Mouse (Mus musculus) C2C12 (cell line): ENCODE data around the gene Rplp0. TPM values are rescaled to one million over a fixed set of nuclear protein-coding genes. Genes with fewer than 3 reads are reported as not detected.

Source experiments
- H3K27me3 ChIP-seq: one replicate; pipeline ENCODE4 v1.6.1; 2011; ENCODE audit not compliant: control insufficient read depth, insufficient read depth, insufficient read length
- H3K36me3 ChIP-seq: one replicate; pipeline ENCODE4 v1.6.1; 2011; ENCODE audit not compliant: control insufficient read depth, insufficient read depth
- H3K4me3 ChIP-seq: one replicate; pipeline ENCODE4 v1.5.1; 2011; ENCODE audit warnings: mild to moderate bottlenecking, control low read depth; ENCODE audit not compliant: poor library complexity, insufficient read depth, severe bottlenecking
- H3K79me2 ChIP-seq: one replicate; pipeline ENCODE4 v1.6.1; 2011; ENCODE audit not compliant: control insufficient read depth, insufficient read depth
- H3K79me3 ChIP-seq: one replicate; pipeline ENCODE4 v1.6.1; 2011; ENCODE audit warnings: low read depth, control low read depth
- H3ac ChIP-seq: one replicate; pipeline ENCODE3; 2011; ENCODE audit warnings: low read depth; ENCODE audit not compliant: control insufficient read depth, insufficient read length
- CEBPB ChIP-seq: IDR thresholded peaks from one replicate; pipeline ENCODE4 v1.6.1; 2011; ENCODE audit warnings: low read depth, mild to moderate bottlenecking, control low read depth, moderate library complexity
- CTCF ChIP-seq: IDR thresholded peaks from one replicate; pipeline ENCODE4 v1.5.1; 2011; ENCODE audit not compliant: control insufficient read depth, insufficient read depth, insufficient read length
- FOSL1 ChIP-seq: IDR thresholded peaks from one replicate; pipeline ENCODE4 v1.8.0; 2011; ENCODE audit warnings: mild to moderate bottlenecking, low read length; ENCODE audit not compliant: poor library complexity, insufficient read depth, severe bottlenecking
- MAX ChIP-seq: IDR thresholded peaks from one replicate; pipeline ENCODE4 v1.6.1; 2011; ENCODE audit warnings: mild to moderate bottlenecking, control low read depth
- MYOD1 ChIP-seq: IDR thresholded peaks from one replicate; pipeline ENCODE4 v1.6.1; 2011; ENCODE audit warnings: low read depth; ENCODE audit not compliant: control insufficient read depth, insufficient read length
- MYOG ChIP-seq: IDR thresholded peaks from one replicate; pipeline ENCODE4 v1.6.1; 2011; ENCODE audit not compliant: control insufficient read depth, insufficient read length; ENCODE audit errors: extremely low read depth
- USF1 ChIP-seq: IDR thresholded peaks from one replicate; pipeline ENCODE4 v1.6.1; 2011; ENCODE audit warnings: low read depth, mild to moderate bottlenecking, control low read depth, moderate library complexity
- polyA plus RNA-seq: library from polyadenylated mRNA; unstranded; fragments of >200 nt; fragmentation: generic; extraction: Trizol; gene quantifications from one replicate; pipeline ENCODE4 v1.2.1, GENCODE M21; 2012; ENCODE audit warnings: missing spikeins

Gene Rplp0
- polyA plus RNA-seq, 1 experiment, result 5,791 TPM

DNA sequence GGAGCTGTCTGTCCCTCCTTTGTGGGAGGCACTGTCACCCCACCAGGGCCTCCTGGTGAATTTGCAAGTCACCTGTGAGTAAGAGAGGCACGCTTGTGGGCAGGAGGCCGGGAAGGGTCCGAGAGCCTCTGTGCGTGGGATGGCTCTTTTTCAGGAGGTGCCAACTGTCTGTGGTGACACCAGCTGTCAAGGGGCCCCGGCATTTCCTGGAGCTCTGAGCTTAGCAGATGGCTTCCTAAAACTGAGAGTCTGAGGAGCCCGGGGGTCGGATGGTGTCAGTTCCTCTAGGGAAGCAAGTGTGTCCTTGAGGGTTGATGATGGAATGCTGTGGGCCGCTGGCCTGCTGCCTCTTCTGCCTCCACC, 28.8 kb upstream of the Rplp0 start:
- TF ChIP-seq CEBPB (no peak), CTCF (no peak), MYOG (no peak), MAX (no peak), FOSL1 (no peak), USF1 (no peak)
- no peak overlapping the region for H3ac ChIP-seq
- no peaks in the 10 kb centered on the region for H3K27me3 ChIP-seq
- peaks cover 36% of the 10 kb centered on the region for H3K79me3 ChIP-seq
- peaks cover 8% of the 10 kb centered on the region for H3K36me3 ChIP-seq
- H3K4me3 ChIP-seq, result no peak overlapping the region
- H3K79me2 ChIP-seq, result peaks cover 80% of the 10 kb centered on the region

DNA sequence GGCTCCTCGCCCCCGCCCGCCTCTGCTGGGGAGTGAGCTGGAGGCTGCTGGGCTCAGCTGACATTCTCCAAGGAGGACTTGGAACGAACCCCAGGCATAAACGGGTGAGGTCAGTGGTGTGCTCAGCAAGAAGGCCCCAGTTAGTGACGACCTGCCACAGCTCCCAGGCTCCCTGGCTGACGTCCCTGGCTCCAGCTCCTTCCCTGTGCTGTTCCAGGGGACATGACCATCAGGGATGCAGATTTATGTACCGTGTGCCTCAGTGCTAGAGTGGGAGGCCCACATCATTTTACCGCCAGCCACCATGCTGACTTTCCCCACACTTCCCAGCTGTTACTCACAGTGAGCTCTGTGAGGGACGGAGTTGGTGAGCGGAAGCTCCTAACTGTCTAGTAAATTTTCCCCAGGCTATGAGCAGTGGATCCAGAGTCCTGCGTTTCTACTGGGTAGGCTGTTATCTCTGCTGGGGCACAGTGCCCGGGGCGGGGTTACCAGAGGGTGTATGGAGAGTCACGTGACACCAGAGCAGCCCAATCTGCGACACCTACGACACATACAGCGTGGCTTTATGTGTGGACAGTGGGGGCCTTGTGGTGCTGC, 27.5 kb upstream of the Rplp0 start:
- H3ac ChIP-seq, result peak overlapping the region; percentile 2
- TF ChIP-seq MYOD1 (no peak), CTCF (no peak), MAX (no peak), FOSL1 (no peak), MYOG (no peak), USF1 (peak; percentile 94)
- no peak overlapping the region for H3K4me3 ChIP-seq
- H3K27me3 ChIP-seq, result no peaks in the 10 kb centered on the region
- peaks cover 31% of the 10 kb centered on the region for H3K79me3 ChIP-seq
- peaks cover 4% of the 10 kb centered on the region for H3K36me3 ChIP-seq
- peaks cover 78% of the 10 kb centered on the region for H3K79me2 ChIP-seq

DNA sequence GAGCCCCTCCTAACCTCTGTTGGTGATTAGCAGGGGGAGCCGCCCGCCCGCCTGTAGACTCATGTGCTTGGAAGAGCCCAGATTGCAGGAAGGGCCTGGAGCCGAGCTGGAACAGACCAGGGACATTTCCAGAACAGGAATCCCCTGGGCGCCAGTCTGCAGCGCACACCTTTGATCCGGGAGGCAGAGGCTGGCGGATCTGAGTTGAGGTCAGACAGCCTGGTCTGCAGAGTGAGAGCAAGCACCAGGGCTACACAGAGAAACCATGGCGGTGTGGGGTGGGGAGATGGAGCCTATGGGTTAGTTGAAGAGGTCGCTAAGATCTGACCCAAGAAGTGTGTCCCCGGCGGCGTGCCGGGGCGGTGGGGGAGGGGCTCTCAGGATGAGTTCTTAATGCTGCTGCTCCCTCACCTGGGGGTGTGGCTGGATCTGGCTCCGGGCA, 25.0 kb upstream of the Rplp0 start:
- Histone ChIP-seq H3K36me3 (no peaks in the 10 kb centered on the region), H3K4me3 (no peak overlapping the region), H3K27me3 (no peaks in the 10 kb centered on the region), H3K79me3 (peaks cover 28% of the 10 kb centered on the region), H3K79me2 (peaks cover 77% of the 10 kb centered on the region), H3ac (peak overlapping the region; percentile 31)
- TF ChIP-seq MYOD1 (no peak), MAX (no peak), CEBPB (no peak), MYOG (no peak), USF1 (no peak), FOSL1 (no peak), CTCF (no peak)

DNA sequence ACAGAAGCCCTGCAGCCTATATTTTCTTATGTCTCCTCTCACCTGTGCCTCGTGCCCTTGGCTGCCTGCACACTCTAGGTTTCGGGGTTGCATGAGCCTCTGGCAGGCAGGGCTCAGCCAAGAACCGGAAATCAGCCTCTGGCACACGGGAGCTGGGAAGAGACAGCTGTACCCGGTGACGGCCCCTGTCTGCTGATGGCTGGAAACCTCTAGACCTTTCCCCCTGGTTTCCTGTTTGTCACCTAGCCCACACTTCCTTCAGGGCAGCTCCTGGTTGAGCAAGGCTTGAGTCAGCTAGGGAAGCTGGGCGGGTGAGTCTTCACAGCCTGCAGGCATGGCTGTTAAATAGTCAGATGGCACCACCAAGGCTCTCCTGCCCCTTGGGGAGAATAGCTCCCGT, 24.4 kb upstream of the Rplp0 start:
- H3K79me3 ChIP-seq, result peaks cover 24% of the 10 kb centered on the region
- no peak overlapping the region for H3K4me3 ChIP-seq
- no peaks in the 10 kb centered on the region for H3K36me3 ChIP-seq
- TF ChIP-seq MYOD1 (peak; percentile 70), FOSL1 (no peak), MYOG (no peak), MAX (peak; percentile 15), CTCF (no peak), CEBPB (peak; percentile 75), USF1 (no peak)
- peaks cover 77% of the 10 kb centered on the region for H3K79me2 ChIP-seq
- H3ac ChIP-seq, result no peak overlapping the region
- H3K27me3 ChIP-seq, result no peaks in the 10 kb centered on the region

DNA sequence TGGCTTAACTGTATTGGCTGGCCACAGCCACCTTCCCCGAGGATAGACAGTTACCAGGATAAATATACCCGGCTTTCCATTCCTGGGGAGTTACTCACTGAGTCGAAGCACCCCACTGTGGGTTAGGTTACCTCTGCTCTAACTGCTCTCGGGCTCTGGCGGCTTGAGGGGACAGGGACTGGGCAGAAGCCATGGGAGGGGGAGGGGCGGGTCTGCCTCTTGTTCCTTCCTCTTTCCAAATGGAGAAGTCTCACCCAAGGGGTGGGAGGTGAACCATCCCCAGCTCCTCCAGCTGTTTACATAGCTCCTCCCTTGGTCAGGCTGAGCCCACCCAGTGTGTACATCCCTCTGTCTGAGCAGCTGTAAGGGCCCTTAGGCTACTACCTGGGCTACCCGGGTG, 23.6 kb upstream of the Rplp0 start:
- TF ChIP-seq MYOD1, result no peak
- TF ChIP-seq FOSL1, result no peak
- TF ChIP-seq USF1, result no peak
- no peak for TF ChIP-seq MYOG
- TF ChIP-seq CEBPB, result no peak
- TF ChIP-seq CTCF, result no peak
- Histone ChIP-seq H3K79me2 (peaks cover 77% of the 10 kb centered on the region), H3K36me3 (no peaks in the 10 kb centered on the region), H3K79me3 (peaks cover 29% of the 10 kb centered on the region), H3K27me3 (no peaks in the 10 kb centered on the region), H3ac (no peak overlapping the region), H3K4me3 (no peak overlapping the region)

DNA sequence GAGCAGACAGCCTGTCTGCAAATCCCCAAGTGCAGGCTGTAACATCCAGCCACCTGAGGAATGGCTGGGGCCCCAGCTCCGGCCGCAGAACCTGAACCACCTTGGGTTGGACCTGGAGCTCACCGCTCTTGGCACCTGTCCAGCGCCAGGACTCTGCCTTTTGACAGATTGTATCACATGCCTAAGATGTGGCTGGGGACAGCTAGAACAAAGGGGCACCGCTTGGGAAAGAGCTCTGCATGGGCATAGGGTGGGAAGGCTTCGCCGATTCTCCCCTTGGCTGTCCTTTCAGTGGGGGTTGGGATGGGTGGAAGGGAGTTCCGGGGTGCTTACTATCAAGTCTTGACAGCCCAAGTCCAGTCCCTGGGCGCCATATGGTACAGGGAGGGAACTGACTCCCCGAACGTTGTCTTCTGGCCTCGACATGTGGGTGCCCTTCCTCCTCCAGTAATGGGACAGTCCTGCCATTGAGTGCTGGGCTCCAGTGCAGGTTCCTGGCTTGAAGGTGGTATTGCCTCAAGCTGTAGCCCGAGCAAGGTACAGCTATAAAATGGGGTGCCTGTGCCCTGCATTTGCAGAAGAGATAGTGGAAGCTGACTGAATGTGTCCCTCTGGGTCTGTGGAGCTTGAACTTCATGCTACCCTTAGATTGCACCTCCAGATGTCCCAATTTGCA, 21.1 kb upstream of the Rplp0 start:
- H3K36me3 ChIP-seq, result no peaks in the 10 kb centered on the region
- peak overlapping the region; percentile 8 for H3ac ChIP-seq
- H3K79me3 ChIP-seq, result peaks cover 21% of the 10 kb centered on the region
- no peak for TF ChIP-seq MYOD1
- TF ChIP-seq FOSL1, result no peak
- TF ChIP-seq CEBPB, result no peak
- TF ChIP-seq MYOG, result no peak
- no peak for TF ChIP-seq USF1
- TF ChIP-seq CTCF, result no peak
- no peak for TF ChIP-seq MAX
- no peak overlapping the region for H3K4me3 ChIP-seq
- H3K27me3 ChIP-seq, result no peaks in the 10 kb centered on the region
- H3K79me2 ChIP-seq, result peaks cover 79% of the 10 kb centered on the region
